Mouse (Mus musculus): Measurements from ENCODE around the gene Gipc1. TPM values are rescaled to one million over a fixed set of nuclear protein-coding genes. Genes with fewer than 3 reads are reported as not detected.
A peak's percentile ranks its signal among the peaks of the same experiment; 100 is the strongest.

Gipc1 gene
- polyA plus RNA-seq, 1 experiment from 2014 or later: 181 TPM

DNA sequence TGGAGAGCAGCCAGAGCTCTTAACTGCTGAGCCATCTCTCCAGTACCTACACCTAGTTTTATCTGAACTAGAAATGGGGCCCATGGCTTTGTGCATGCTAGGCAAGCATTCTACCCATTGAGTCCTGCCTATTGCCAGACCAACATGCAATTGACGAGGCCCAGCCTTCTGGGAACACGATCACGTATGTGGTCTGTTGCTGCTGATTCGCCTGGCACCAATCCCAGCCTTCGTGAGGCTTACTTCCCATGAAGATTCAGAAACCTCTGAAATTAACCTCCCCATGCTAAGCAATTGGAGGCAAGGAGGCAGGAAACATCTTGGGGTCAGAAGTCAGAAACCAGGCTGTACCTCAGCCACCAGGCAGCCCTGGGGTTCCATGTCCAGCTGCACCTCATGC, 28.1 kb downstream of the Gipc1 start:
- Histone ChIP-seq H3K9me3 (ENCODE audit: control insufficient read depth, low read length) (no peaks in the 10 kb centered on the region), H3K36me3 (ENCODE audit: control insufficient read depth, insufficient read depth, low read length) (peaks cover 12% of the 10 kb centered on the region), H3K4me1 (ENCODE audit: control insufficient read depth, insufficient read depth, low read length) (no peaks in the 10 kb centered on the region), H3K4me2 (ENCODE audit: low read depth) (no peak overlapping the region), H3K4me3 (ENCODE audit: low read depth, low read length) (no peak overlapping the region), H3K27ac (ENCODE audit: low read depth, low read length) (no peak overlapping the region), H3K9ac (ENCODE audit: low read length) (no peak overlapping the region), H3K27me3 (ENCODE audit: control insufficient read depth, insufficient read depth, low read length) (no peaks in the 10 kb centered on the region)
- DNase-seq (ENCODE audit: low spot score) (no peak), ATAC-seq (ENCODE audit: insufficient read depth, low FRiP score, low TSS enrichment) (no peak)
- 83% methylated on average over 5 of the region's 5 CpGs for WGBS

DNA sequence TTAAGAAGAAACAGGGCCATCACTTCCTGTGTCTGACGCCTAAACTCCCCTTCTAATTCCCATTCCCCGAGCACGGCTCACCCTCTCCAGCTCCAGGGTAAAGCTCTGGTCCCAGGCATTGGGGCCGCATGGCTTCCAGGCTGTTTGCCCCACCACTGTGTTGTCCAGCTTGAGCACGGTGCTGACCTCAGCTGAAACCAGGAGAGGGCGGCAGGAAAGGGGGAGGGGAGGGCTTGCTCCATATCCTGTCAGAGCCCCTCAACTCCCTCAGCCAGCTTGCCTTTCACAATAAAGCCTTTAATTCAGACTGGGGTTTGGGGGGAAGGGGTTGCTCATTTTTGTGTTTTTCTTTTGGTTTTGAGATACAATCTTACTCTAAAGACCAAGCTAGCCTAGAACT, 28.6 kb downstream of the Gipc1 start:
- Histone ChIP-seq H3K9me3 (ENCODE audit: control insufficient read depth, low read length) (no peaks in the 10 kb centered on the region), H3K4me1 (ENCODE audit: control insufficient read depth, insufficient read depth, low read length) (no peaks in the 10 kb centered on the region), H3K4me2 (ENCODE audit: low read depth) (no peak overlapping the region), H3K27me3 (ENCODE audit: control insufficient read depth, insufficient read depth, low read length) (no peaks in the 10 kb centered on the region), H3K9ac (ENCODE audit: low read length) (no peak overlapping the region), H3K36me3 (ENCODE audit: control insufficient read depth, insufficient read depth, low read length) (peaks cover 12% of the 10 kb centered on the region), H3K27ac (ENCODE audit: low read depth, low read length) (no peak overlapping the region), H3K4me3 (ENCODE audit: low read depth, low read length) (no peak overlapping the region)
- WGBS: 21% methylated on average over 6 of the region's 6 CpGs
- ATAC-seq (ENCODE audit: insufficient read depth, low FRiP score, low TSS enrichment): no peak
- DNase-seq (ENCODE audit: low spot score): peak; percentile 32

DNA sequence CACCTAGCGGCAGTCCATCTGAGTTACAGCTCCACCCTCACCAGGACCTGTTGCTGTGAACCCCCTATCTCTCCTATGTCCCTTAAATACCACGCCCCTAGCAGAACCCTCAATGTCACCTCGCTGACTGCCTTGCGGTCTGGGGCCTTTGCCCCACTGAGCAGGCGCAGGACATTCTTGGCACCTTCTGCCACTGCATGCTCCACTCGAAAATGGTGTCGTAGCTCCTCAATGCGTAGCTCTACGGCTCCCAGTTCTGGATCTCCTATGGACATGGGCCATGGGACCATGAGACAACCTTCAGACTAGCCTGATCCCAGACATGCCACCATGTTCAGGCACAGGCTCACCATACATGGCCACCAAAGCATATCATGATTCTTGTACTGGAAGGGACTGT, 32.0 kb downstream of the Gipc1 start:
- H3K36me3 ChIP-seq (ENCODE audit: control insufficient read depth, insufficient read depth, low read length): peaks cover 6% of the 10 kb centered on the region; the same call in 1 of the 2 replicates
- H3K27me3 ChIP-seq (ENCODE audit: control insufficient read depth, insufficient read depth, low read length): no peaks in the 10 kb centered on the region
- H3K4me3 ChIP-seq (ENCODE audit: low read depth, low read length): no peak overlapping the region
- H3K4me2 ChIP-seq (ENCODE audit: low read depth): no peak overlapping the region
- no peak overlapping the region for H3K9ac ChIP-seq (ENCODE audit: low read length)
- DNase-seq (ENCODE audit: low spot score) (no peak), ATAC-seq (ENCODE audit: insufficient read depth, low FRiP score, low TSS enrichment) (no peak)
- no peaks in the 10 kb centered on the region for H3K4me1 ChIP-seq (ENCODE audit: control insufficient read depth, insufficient read depth, low read length)
- 91% methylated on average over 9 of the region's 9 CpGs for WGBS
- no peaks in the 10 kb centered on the region for H3K9me3 ChIP-seq (ENCODE audit: control insufficient read depth, low read length)
- no peak overlapping the region for H3K27ac ChIP-seq (ENCODE audit: low read depth, low read length)

DNA sequence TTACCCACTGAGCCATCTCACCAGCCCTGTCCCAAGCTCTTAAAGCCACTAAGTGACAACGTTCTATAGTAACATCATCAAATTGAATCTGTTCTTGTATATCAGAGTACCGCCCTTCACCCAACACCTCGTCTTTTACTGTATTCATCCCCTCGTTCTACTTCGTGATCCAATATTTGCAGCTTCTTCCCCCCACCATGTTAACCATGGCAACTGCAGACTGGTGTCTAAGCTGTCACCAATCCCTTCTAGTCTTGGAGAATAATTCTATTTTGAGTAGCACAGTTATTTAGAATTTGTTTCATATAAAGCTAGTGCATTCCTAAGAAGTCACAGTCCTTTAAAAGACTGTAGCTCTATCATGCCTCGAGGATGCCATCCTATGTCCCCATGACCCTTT, 36.8 kb downstream of the Gipc1 start:
- H3K36me3 ChIP-seq (ENCODE audit: control insufficient read depth, insufficient read depth, low read length): peaks cover 10% of the 10 kb centered on the region
- no peaks in the 10 kb centered on the region for H3K9me3 ChIP-seq (ENCODE audit: control insufficient read depth, low read length)
- no peak overlapping the region for H3K4me3 ChIP-seq (ENCODE audit: low read depth, low read length)
- H3K4me2 ChIP-seq (ENCODE audit: low read depth): no peak overlapping the region
- ATAC-seq (ENCODE audit: insufficient read depth, low FRiP score, low TSS enrichment): no peak
- WGBS: 89% methylated on average over 6 of the region's 6 CpGs
- no peak overlapping the region for H3K9ac ChIP-seq (ENCODE audit: low read length)
- H3K27me3 ChIP-seq (ENCODE audit: control insufficient read depth, insufficient read depth, low read length): no peaks in the 10 kb centered on the region
- H3K4me1 ChIP-seq (ENCODE audit: control insufficient read depth, insufficient read depth, low read length): no peaks in the 10 kb centered on the region
- no peak for DNase-seq (ENCODE audit: low spot score)
- H3K27ac ChIP-seq (ENCODE audit: low read depth, low read length): no peak overlapping the region

DNA sequence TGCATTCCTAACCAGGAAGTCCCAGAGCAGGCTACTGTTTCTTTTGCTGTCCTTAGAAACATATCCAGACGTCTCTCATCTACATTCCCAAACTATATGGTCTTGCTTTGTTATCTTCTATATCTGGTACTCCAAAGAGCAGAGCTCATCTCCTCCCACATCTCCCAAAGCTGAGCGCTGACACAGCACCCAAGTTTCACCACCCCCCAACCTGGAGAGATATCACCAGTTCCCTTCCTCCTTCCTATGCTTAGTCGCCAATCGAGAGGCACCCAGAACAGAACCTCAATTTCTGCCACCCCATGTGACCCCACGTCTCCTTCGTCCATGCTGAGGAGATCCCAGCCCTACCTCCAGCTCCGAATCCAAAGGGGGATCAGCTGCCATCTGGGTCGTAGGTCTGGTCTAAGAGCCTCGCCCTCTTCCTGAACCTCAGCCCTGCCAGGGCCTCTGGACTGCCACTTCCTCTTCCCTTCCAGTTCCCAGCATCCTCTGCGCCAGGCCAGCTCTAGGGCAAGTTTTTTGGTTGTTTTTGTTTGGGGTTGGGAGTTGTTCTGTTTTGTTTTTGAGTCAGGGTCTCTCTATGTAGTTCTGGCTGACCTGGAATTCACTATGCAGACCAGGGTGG, 41.2 kb downstream of the Gipc1 start:
- DNase-seq (ENCODE audit: low spot score): no peak
- no peak overlapping the region for H3K9ac ChIP-seq (ENCODE audit: low read length)
- H3K27me3 ChIP-seq (ENCODE audit: control insufficient read depth, insufficient read depth, low read length): no peaks in the 10 kb centered on the region
- no peak overlapping the region for H3K27ac ChIP-seq (ENCODE audit: low read depth, low read length)
- H3K4me2 ChIP-seq (ENCODE audit: low read depth): no peak overlapping the region
- peaks cover 8% of the 10 kb centered on the region for H3K4me1 ChIP-seq (ENCODE audit: control insufficient read depth, insufficient read depth, low read length)
- no peak overlapping the region for H3K4me3 ChIP-seq (ENCODE audit: low read depth, low read length)
- no peaks in the 10 kb centered on the region for H3K9me3 ChIP-seq (ENCODE audit: control insufficient read depth, low read length)
- peaks cover 10% of the 10 kb centered on the region for H3K36me3 ChIP-seq (ENCODE audit: control insufficient read depth, insufficient read depth, low read length)
- WGBS: 86% methylated on average over 10 of the region's 10 CpGs
- no peak for ATAC-seq (ENCODE audit: insufficient read depth, low FRiP score, low TSS enrichment)

DNA sequence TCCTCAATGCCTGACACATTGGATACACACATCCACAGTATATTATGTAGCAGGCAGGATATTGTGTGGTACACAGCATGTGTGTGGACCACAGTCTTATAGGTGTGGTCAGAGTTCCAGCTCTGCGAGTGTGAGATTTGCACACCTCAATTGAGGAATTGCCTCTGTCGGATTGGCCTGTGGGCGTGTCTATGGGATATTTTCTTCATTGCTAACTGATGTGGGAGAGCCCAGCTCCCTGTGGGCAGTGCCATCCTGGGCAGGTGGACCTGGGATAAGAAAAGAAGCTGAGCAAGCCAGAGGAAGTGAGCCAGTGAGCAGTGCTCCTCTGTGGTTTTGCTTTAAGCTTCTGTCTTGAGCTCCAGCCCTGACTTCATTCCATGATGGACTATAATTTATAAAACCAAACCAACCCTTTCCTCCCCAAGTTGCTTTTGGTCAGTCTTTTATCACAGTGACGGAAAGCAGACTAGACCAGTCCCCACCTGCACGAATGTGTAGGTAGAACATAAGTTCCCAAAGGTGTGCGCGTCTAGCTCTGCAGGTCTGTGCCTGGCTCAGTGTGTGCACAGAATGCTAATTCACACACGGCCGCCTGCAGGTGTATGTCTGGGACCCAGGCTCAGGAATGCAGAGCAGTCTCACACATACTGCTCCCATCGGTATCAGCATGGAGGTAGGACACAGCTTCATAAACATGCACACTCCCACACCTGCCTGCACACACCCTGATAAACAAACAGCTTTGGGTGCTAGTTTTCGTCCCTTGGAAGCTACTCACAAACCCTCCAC, 42.1 kb downstream of the Gipc1 start:
- no peak for ATAC-seq (ENCODE audit: insufficient read depth, low FRiP score, low TSS enrichment)

DNA sequence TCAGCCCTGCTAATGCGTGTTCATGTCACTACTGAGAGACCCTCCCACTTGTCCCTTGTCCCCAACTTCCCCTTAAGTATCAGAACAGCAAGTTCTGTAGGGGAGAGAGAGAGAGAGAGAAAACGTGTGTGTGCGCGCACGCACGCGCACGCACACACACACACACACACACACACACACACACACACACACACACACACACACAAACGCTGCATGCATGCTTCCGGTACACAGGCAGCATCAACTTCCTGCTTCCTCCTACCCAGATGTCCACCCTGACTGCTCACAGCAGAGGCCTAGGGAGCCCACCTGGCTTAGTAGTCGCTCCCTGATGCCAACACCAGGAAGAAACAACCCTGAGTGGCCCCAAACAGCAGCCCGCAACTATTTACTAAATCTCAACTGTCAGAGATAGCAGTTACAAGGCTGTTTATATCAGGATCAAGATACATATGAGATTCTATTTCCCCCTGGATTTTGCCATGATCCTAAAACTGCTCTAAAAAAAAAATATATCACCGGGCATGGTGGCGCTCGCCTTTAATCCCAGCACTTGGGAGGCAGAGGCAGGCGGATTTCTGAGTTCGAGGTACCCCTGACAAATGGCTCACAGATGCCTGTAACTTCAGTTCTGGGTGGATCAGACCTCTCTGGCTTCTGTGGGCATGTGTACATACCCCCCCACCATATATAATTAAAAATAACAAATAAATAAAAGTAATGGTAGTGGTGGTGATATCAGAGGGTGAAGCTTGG, 43.1 kb downstream of the Gipc1 start:
- H3K4me3 ChIP-seq (ENCODE audit: low read depth, low read length): no peak overlapping the region
- H3K9me3 ChIP-seq (ENCODE audit: control insufficient read depth, low read length): no peaks in the 10 kb centered on the region
- H3K4me2 ChIP-seq (ENCODE audit: low read depth): no peak overlapping the region
- H3K4me1 ChIP-seq (ENCODE audit: control insufficient read depth, insufficient read depth, low read length): peaks cover 8% of the 10 kb centered on the region
- no peak overlapping the region for H3K27ac ChIP-seq (ENCODE audit: low read depth, low read length)
- 93% methylated on average over 17 of the region's 17 CpGs for WGBS
- H3K27me3 ChIP-seq (ENCODE audit: control insufficient read depth, insufficient read depth, low read length): no peaks in the 10 kb centered on the region
- no peak for DNase-seq (ENCODE audit: low spot score)
- ATAC-seq (ENCODE audit: insufficient read depth, low FRiP score, low TSS enrichment): no peak
- H3K36me3 ChIP-seq (ENCODE audit: control insufficient read depth, insufficient read depth, low read length): peaks cover 10% of the 10 kb centered on the region
- no peak overlapping the region for H3K9ac ChIP-seq (ENCODE audit: low read length)

More for the DNA sequence above, 42.1 kb downstream of the Gipc1 start:
- Histone ChIP-seq H3K4me2 (ENCODE audit: low read depth) (no peak overlapping the region), H3K4me3 (ENCODE audit: low read depth, low read length) (no peak overlapping the region), H3K4me1 (ENCODE audit: control insufficient read depth, insufficient read depth, low read length) (peaks cover 8% of the 10 kb centered on the region), H3K27me3 (ENCODE audit: control insufficient read depth, insufficient read depth, low read length) (no peaks in the 10 kb centered on the region), H3K9ac (ENCODE audit: low read length) (no peak overlapping the region), H3K27ac (ENCODE audit: low read depth, low read length) (no peak overlapping the region), H3K9me3 (ENCODE audit: control insufficient read depth, low read length) (no peaks in the 10 kb centered on the region), H3K36me3 (ENCODE audit: control insufficient read depth, insufficient read depth, low read length) (peaks cover 10% of the 10 kb centered on the region)
- DNase-seq (ENCODE audit: low spot score): no peak
- WGBS: 90% methylated on average over 11 of the region's 11 CpGs

DNA sequence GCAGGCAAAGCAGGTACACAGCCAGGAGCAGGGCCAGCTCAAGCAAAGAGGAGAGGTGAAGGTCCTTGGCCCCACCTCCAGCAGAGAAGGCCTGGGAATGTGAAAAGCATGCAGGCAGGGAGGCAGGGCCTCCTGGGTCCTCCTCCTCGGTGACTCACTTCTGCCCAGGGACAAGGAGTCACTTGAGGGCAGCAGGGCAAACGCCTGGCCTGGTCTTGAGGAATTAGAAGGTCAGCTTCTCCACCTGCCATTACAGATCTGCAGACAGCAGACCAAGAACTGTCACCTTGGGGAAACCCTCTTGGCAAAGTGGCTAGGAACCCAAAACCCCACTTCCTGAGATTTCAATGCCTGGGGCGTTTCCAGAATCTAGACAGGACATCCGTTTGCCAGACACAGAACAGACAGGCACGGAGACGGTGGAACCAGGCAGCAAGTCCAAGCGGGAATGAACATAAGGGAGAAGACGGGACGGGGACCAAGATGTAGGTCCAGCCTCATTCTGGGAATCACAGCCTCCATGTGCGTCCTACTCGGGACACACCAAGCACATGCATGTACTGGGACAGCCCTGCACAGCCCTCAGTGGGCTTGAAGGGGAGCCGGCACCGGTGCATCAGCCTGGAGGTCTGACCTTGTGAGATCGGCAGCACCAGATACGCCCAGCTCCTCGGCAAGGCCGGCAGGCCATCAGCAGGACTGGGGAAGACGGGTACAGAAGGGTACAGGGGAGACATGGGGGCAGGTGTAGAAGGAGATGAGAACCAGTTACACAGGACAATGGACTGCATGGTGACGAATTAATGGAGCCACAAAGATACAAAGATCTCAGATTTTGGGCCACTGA, 45.1 kb downstream of the Gipc1 start:
- Histone ChIP-seq H3K4me3 (ENCODE audit: low read depth, low read length) (peak overlapping the region; percentile 78), H3K9ac (ENCODE audit: low read length) (peak overlapping the region; percentile 29), H3K4me1 (ENCODE audit: control insufficient read depth, insufficient read depth, low read length) (peaks cover 8% of the 10 kb centered on the region), H3K27ac (ENCODE audit: low read depth, low read length) (peak overlapping the region; percentile 23; the same call in 1 of the 2 replicates), H3K4me2 (ENCODE audit: low read depth) (peak overlapping the region; percentile 67), H3K36me3 (ENCODE audit: control insufficient read depth, insufficient read depth, low read length) (no peaks in the 10 kb centered on the region; the same call in 1 of the 2 replicates), H3K9me3 (ENCODE audit: control insufficient read depth, low read length) (no peaks in the 10 kb centered on the region), H3K27me3 (ENCODE audit: control insufficient read depth, insufficient read depth, low read length) (no peaks in the 10 kb centered on the region)
- DNase-seq (ENCODE audit: low spot score) (no peak), ATAC-seq (ENCODE audit: insufficient read depth, low FRiP score, low TSS enrichment) (no peak)
- WGBS: 57% methylated on average over 19 of the region's 19 CpGs
